Mouse (Mus musculus) embryo, embryonic 10 days (tissue): ENCODE measurements around the gene Ccdc155.

Source experiments
- DNase-seq: peaks from one replicate; pipeline ENCODE4 v3.0.0-alpha.2; 2015; ENCODE audit warnings: low spot score

Gene Ccdc155

GRCm38 (mm10) chr7:45144368-45145174 lies 60.1 kb downstream of the Ccdc155 start:
- no peak for DNase-seq

DNA sequence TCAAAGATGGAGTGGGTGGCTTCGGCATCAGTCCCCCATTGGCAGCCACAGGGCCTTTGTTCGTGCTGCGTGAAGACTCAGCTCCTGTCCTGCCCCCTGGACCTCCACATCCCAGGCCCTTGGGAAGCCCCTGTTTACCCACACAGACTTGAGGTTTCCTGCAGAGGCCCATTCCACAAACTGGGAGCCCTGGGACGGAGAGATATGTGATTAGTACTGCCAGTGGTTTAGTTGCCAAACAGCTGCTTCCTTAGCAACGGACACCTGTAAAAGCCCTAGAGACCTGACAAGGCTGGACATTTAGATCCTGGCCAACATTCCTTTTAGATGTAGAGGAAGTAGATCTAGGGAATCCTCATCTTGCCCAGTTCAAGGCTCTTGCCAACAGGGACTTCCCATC lies 62.8 kb downstream of the Ccdc155 start:
- no peak for DNase-seq

DNA sequence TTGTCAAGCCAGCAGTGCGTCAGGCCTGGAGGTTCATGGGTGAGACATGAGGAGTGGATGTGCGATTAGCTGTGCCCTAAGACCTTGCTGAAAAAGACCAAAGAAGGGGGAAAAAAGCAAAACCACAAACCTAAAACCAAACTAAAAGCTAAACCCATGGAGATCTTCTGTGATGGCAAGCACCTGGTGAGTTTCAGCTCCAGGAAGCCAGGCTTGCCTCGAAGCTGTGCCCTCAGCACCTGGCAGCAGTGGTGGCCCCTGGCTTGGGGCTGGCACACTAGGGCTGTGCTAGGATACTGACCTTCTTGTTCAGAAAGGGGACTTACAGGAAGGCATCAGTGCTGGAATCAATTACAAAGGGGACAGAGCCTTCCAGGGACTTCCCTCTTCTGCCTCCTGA lies 63.4 kb downstream of the Ccdc155 start:
- DNase-seq = no peak

GRCm38 (mm10) chr7:45139904-45140723 lies 64.6 kb downstream of the Ccdc155 start:
- DNase-seq = no peak

- DNase-seq = no peak
Observed at GRCm38 (mm10) chr7:45138403-45138802, 66.3 kb downstream of the Ccdc155 start.

GRCm38 (mm10) chr7:45137171-45138006 lies 67.3 kb downstream of the Ccdc155 start:
- DNase-seq = no peak

DNA sequence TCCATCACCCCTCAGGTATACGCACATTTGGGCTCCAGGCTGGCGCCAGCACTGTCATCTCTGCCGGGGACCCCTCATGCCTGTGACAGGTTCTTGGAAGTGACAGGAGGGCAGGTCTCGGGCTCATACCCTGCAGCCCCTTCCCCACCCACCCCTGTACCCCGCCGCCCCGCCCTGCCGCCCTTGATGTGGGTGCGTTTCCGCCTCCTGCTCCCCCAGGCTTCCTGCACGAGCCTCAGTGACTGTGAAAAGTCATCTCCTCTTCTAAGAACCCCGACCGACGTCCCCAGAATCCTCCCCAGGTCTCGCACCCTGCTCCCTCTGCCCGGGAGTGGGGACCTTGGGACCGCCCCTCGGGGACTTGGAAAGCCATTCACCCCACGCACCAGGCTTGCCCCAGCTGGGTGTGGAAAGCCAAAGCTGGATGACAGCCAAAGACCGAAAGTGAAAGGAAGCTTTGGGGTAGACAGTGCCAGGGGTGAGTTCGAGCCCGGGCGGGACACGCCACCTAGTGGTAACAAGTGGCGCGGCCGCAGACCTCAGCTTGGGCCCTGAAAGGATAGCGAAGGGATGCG lies 68.6 kb downstream of the Ccdc155 start, which contains the start of the genes Gm45713 and Flt3l:
Gene Gm45713, minus strand, starts transcription at position 239 of the 575 bp plus-strand sequence.
Gene Flt3l, minus strand, starts transcription at position 440 of the 575 bp plus-strand sequence.
- DNase-seq = peak; percentile 90

- DNase-seq = no peak
Observed at GRCm38 (mm10) chr7:45135370-45135769, 69.3 kb downstream of the Ccdc155 start.

- DNase-seq = peak; percentile 67
Observed at GRCm38 (mm10) chr7:45134544-45135026, 70.1 kb downstream of the Ccdc155 start.
